Mouse (Mus musculus): ENCODE measurements around the gene Slc7a7. TPM values are rescaled to one million over a fixed set of nuclear protein-coding genes. Genes with fewer than 3 reads are reported as not detected.

The Slc7a7 gene
- not detected for polyA plus RNA-seq (2017; shearing (Covaris generic))

GRCm38 (mm10) chr14:54417623-54418081 is at the start of gene Slc7a7:
Gene Slc7a7, minus strand, starts transcription at chr14:54417780.

GRCm38 (mm10) chr14:54463959-54464292 is 46.3 kb upstream of the Slc7a7 start, which contains the start of gene Lrp10:
Gene Lrp10, plus strand, starts transcription at chr14:54464137.

GRCm38 (mm10) chr14:54431334-54432077 is 13.9 kb upstream of the Slc7a7 start, which contains the start of gene Mmp14:
Gene Mmp14, plus strand, starts transcription at chr14:54431612.

GRCm38 (mm10) chr14:54426689-54427398 is 9.3 kb upstream of the Slc7a7 start, which contains the start of gene Mrpl52:
Gene Mrpl52, plus strand, starts transcription at chr14:54426909.

GRCm38 (mm10) chr14:54360577-54361340 is 56.8 kb downstream of the Slc7a7 start, which contains the start of gene Oxa1l:
Gene Oxa1l, plus strand, starts transcription at chr14:54360834.

Other genes starting within 250 kb of the Slc7a7 start
- gene Dad1, start 163.7 kb downstream of the Slc7a7 start, polyA plus RNA-seq (2017; shearing (Covaris generic)): 488 TPM
- gene Abhd4, start 163.6 kb downstream of the Slc7a7 start, polyA plus RNA-seq (2017; shearing (Covaris generic)): 20.2 TPM
- gene Olfr49, start 132.8 kb downstream of the Slc7a7 start, polyA plus RNA-seq (2017; shearing (Covaris generic)): not detected
- 36.9 TPM for gene Oxa1l, start 56.9 kb downstream of the Slc7a7 start, polyA plus RNA-seq (2017; shearing (Covaris generic))
- 122 TPM for gene Mrpl52, start 9.1 kb upstream of the Slc7a7 start, polyA plus RNA-seq (2017; shearing (Covaris generic))
- gene Mmp14, start 13.8 kb upstream of the Slc7a7 start, polyA plus RNA-seq (2017; shearing (Covaris generic)): 0.51 TPM
- 246 TPM for gene Lrp10, start 46.4 kb upstream of the Slc7a7 start, polyA plus RNA-seq (2017; shearing (Covaris generic))
- gene Rem2, start 58.3 kb upstream of the Slc7a7 start, polyA plus RNA-seq (2017; shearing (Covaris generic)): not detected
- 29.7 TPM for gene Prmt5, start 99.7 kb upstream of the Slc7a7 start, polyA plus RNA-seq (2017; shearing (Covaris generic))
- 31.6 TPM for gene Haus4, start 136.8 kb upstream of the Slc7a7 start, polyA plus RNA-seq (2017; shearing (Covaris generic))
- 0.40 TPM for gene Ajuba, start 159.8 kb upstream of the Slc7a7 start, polyA plus RNA-seq (2017; shearing (Covaris generic))
- 1.2 TPM for gene 4931414P19Rik, start 188.2 kb upstream of the Slc7a7 start, polyA plus RNA-seq (2017; shearing (Covaris generic))
- 123 TPM for gene Psmb5, start 200.2 kb upstream of the Slc7a7 start, polyA plus RNA-seq (2017; shearing (Covaris generic))
- 0.09 TPM for gene Psmb11, start 203.7 kb upstream of the Slc7a7 start, polyA plus RNA-seq (2017; shearing (Covaris generic))
- not detected for gene Gm17606, start 223.2 kb upstream of the Slc7a7 start, polyA plus RNA-seq (2017; shearing (Covaris generic))
- 2.3 TPM for gene Cdh24, start 223.6 kb upstream of the Slc7a7 start, polyA plus RNA-seq (2017; shearing (Covaris generic))